Mouse (Mus musculus) large intestine, adult 2 months (tissue): Measurements from ENCODE around the gene Nr1h4. TPM values are rescaled to one million over a fixed set of nuclear protein-coding genes. Genes with fewer than 3 reads are reported as not detected.

Experiments used
- polyA plus RNA-seq: library from polyadenylated mRNA; depleted of rRNA; stranded (reverse); fragments of >200 nt; gene quantifications from 2 replicates; pipeline ENCODE4 v1.2.3, GENCODE M21; 2012; rRNA removed

Gene Nr1h4
- polyA plus RNA-seq, 1 experiment: 70.1 TPM

Other genes starting within 250 kb of the Nr1h4 start
- 0.03 and 0.05 TPM in 2 replicates for gene Ano4, start 188.8 kb downstream of the Nr1h4 start, polyA plus RNA-seq
- 1.5 and 2.8 TPM in 2 replicates for gene Gas2l3, start 89.6 kb downstream of the Nr1h4 start, polyA plus RNA-seq
- gene Slc17a8, start 87.7 kb upstream of the Nr1h4 start, polyA plus RNA-seq: 0.23 and 0.77 TPM in 2 replicates
- 13.7 and 22.2 TPM in 2 replicates for gene Scyl2, start 152.7 kb upstream of the Nr1h4 start, polyA plus RNA-seq
- 0.86 and 0.94 TPM in 2 replicates for gene Actr6, start 198.7 kb upstream of the Nr1h4 start, polyA plus RNA-seq
- 8.5 and 15.7 TPM in 2 replicates for gene Uhrf1bp1l, start 211.4 kb upstream of the Nr1h4 start, polyA plus RNA-seq